Mouse (Mus musculus) liver, embryonic 11.5 days (tissue): ENCODE results near the gene Cd47. TPM values are rescaled to one million over a fixed set of nuclear protein-coding genes. Genes with fewer than 3 reads are reported as not detected.

ENCODE experiments used
- ATAC-seq: fragments of 200-750 bp; cut with Nextera tagmentation; replicated peaks from 2 replicates; pipeline ENCODE4 v1.8.0; 2017; ENCODE audit warnings: moderate number of reproducible peaks, mild to moderate bottlenecking, moderate TSS enrichment, moderate library complexity; ENCODE audit not compliant: low FRiP score
- DNase-seq: peaks from one replicate; pipeline ENCODE4 v3.0.0-alpha.2; 2017; ENCODE audit warnings: low spot score
- H3K27ac ChIP-seq: fragments of 300-500 bp; sonication (generic); 2 replicates; pipeline ENCODE4 v1.5.1; 2014; ENCODE audit warnings: mild to moderate bottlenecking, low read depth, low read length, control low read depth
- H3K27me3 ChIP-seq: fragments of 300-500 bp; sonication (generic); replicated peaks from 2 replicates; pipeline ENCODE4 v1.6.1; 2014; ENCODE audit warnings: low read length, mixed read lengths; ENCODE audit not compliant: control insufficient read depth, insufficient read depth
- H3K36me3 ChIP-seq: fragments of 300-500 bp; sonication (generic); 2 replicates; pipeline ENCODE4 v1.6.1; 2014; ENCODE audit warnings: mild to moderate bottlenecking, low read length, moderate library complexity, mixed read lengths; ENCODE audit not compliant: control insufficient read depth, insufficient read depth
- H3K4me1 ChIP-seq: fragments of 300-500 bp; sonication (generic); replicated peaks from 2 replicates; pipeline ENCODE4 v1.6.1; 2014; ENCODE audit warnings: low read length, mixed read lengths; ENCODE audit not compliant: control insufficient read depth, insufficient read depth
- H3K4me2 ChIP-seq: fragments of 300-500 bp; sonication (generic); 2 replicates; pipeline ENCODE4 v1.6.1; 2014; ENCODE audit warnings: mild to moderate bottlenecking, control low read depth, moderate library complexity
- H3K4me3 ChIP-seq: fragments of 300-500 bp; sonication (generic); 2 replicates; pipeline ENCODE4 v1.5.1; 2014; ENCODE audit warnings: low read depth, low read length, control low read depth
- H3K9ac ChIP-seq: fragments of 300-500 bp; sonication (generic); 2 replicates; pipeline ENCODE4 v1.6.1; 2014; ENCODE audit warnings: low read depth, low read length, control low read depth
- H3K9me3 ChIP-seq: fragments of 300-500 bp; sonication (generic); 2 replicates; pipeline ENCODE4 v1.6.1; 2016; ENCODE audit warnings: low read length, inconsistent platforms, mixed read lengths; ENCODE audit not compliant: control insufficient read depth
- WGBS: fragments of 180-500 bp; shearing (Covaris S2); extraction: QIAGEN DNeasy Blood & Tissue Kit; methylation state at CpG from one replicate; pipeline ENCODE4 v1.1.7; 2014; 5-methylcytosine and 5-hydroxymethylcytosine counted together
- polyA plus RNA-seq: library from polyadenylated mRNA; unstranded; fragments of >200 nt; fragmentation: Nextera tagmentation; extraction: Ambion mirVana; gene quantifications from 2 replicates; pipeline ENCODE4 v1.2.1, GENCODE M21; 2014

Cd47 gene
- polyA plus RNA-seq, 1 experiment from 2014 or later, result 261 TPM

DNA sequence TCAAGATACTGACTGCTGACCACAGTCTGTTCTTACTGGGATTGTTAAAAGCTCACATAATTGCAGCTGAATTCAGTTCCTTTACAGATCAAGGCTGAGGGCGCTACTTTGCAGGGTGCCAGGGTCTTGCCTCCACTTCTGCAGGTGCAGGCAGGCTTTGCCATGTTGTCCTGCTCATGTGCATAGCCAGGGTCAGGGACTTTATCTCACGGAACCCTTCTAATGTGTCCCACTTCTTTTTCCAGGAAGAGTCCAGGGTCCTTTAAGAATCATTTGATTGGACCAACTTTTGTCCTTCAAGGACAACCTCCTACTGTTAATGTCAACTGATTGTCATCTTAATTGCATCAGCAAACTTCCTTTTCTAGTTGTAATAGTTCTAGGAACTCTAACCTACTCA is 77.7 kb downstream of the Cd47 start:
- Histone ChIP-seq H3K4me3 (no peak overlapping the region), H3K36me3 (no peaks in the 10 kb centered on the region; the same call in 1 of the 2 replicates), H3K9ac (no peak overlapping the region), H3K4me2 (no peak overlapping the region), H3K27ac (no peak overlapping the region), H3K9me3 (no peaks in the 10 kb centered on the region), H3K27me3 (no peaks in the 10 kb centered on the region), H3K4me1 (peaks cover 23% of the 10 kb centered on the region)
- ATAC-seq (no peak), DNase-seq (no peak)
- WGBS, result 83% methylated on average over 2 of the region's 2 CpGs

DNA sequence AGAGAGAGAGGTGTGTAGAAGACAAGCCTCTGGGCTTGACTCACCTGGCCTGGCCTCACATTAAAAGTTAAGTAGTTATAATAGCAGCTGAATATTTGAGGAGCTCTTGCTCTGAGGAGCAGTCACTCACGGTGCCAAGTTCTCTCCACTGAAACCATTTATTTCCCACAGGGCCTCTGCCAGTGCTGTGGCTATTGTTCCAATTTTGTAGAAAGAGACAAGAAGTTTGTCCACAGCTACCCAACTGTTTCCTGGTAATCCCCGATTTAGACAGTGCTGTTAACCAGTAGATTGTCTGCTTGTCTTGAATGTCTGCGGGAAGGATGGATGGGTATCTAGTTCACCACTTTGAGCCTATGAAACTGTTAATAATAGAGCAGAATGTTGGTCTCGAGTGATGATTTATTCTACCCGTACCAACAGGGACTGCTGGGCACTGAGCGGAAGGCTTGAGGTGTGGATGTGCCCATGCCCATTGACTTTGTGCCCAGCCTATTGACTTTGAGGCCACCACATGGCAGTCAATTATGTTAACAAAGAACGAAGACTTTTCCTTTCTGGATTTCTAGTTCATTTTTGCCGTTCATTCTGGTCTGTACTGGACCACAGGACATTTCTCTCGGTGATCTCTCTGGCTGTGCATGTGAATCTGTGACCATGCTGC is 86.2 kb downstream of the Cd47 start:
- WGBS, result 91% methylated on average over 9 of the region's 9 CpGs

DNA sequence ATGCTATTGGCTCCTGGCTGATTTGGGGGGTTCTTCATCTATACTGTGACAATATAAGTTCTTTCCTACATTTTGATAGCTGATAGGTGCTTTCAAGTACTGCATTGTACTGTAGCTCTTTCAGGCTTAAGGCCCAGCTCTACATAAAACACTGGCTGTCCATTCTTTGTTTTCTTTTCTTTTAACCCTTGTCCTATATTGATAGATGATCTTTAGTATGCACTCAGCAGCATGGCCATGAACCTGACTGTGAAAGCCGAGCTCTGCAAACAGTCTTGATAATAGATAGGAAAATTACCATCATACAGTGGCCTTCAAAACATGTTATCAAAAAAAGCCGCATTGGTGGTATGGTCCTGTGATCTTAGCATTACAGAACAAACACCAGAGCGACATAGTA is 87.0 kb downstream of the Cd47 start:
- Histone ChIP-seq H3K9me3 (peaks cover 5% of the 10 kb centered on the region), H3K4me3 (no peak overlapping the region), H3K27me3 (no peaks in the 10 kb centered on the region), H3K4me2 (no peak overlapping the region), H3K9ac (no peak overlapping the region), H3K36me3 (peaks cover 25% of the 10 kb centered on the region; the same call in 1 of the 2 replicates), H3K27ac (no peak overlapping the region), H3K4me1 (peaks cover 9% of the 10 kb centered on the region; the same call in 1 of the 2 replicates)
- DNase-seq, result no peak
- WGBS, result 75% methylated on average over 3 of the region's 3 CpGs
- no peak for ATAC-seq

More for the DNA sequence above, 86.2 kb downstream of the Cd47 start:
- H3K27ac ChIP-seq, result no peak overlapping the region
- H3K4me1 ChIP-seq, result peaks cover 10% of the 10 kb centered on the region
- no peak overlapping the region for H3K9ac ChIP-seq
- no peak overlapping the region for H3K4me2 ChIP-seq
- H3K36me3 ChIP-seq, result peaks cover 21% of the 10 kb centered on the region; the same call in 1 of the 2 replicates
- H3K4me3 ChIP-seq, result no peak overlapping the region
- H3K9me3 ChIP-seq, result no peaks in the 10 kb centered on the region
- DNase-seq (no peak), ATAC-seq (no peak)
- no peaks in the 10 kb centered on the region for H3K27me3 ChIP-seq

DNA sequence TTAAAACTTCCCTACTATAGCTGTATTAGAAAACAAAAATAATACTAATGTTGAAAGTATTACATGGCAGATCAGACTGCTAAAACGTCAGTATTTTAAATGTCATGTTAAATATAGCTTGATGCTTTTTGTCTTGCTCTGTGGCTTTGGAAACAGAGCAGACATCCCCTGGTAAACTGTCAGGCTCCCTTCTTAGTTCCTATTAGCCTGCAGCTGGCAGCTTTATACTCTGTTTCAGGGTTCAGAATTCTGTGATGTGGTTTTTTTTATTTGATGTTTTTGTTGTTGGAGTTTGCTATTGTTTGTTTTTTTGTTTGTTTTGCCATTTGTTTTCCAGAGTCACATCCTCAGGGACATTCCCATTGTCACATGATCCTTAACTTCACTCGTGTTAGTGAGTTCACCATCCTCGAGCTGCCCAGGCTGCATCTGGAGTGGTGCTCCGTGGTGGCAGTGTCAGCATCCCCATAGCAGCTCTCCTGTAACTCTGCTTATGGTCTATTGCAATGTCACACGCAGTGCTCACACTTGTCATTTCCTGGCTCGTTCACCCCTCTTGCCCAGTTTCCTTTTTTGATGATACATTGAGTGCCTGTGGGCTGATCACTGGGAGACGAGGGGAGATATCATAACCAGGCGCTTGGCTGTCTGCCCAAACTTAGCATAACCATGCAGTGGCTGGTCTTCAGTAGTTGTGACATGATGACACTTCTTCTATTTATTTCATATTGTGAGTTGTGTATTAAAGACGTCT is 87.7 kb downstream of the Cd47 start:
- no peak overlapping the region for H3K27ac ChIP-seq

DNA sequence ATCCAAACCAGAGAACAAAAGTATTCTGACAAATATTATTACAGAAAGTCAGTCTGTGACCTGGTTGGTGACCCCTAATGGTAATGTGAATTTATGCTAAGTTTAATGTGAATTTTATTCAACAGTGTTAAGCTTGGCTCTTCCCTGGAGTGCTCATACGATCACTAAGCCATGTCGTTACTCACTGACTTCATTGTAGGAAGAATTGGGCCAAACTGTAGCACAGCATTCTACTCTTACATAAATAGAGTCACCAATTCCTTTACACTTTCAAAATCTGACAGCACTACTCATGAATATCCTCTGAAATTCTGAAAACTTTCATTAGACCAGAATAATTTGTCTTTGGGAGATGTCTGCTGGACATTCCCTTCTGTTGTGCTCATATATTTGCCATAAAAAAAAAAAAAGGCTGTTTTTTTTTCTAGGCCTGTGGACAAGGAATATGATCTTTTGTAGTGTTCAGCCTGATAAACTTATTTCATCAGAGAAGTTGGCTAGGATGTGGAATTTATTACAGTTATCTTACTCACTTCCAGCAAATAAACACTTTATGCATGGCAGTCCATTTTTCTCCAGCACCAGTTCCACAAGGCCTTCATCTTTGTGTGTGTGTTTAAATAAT is 88.8 kb downstream of the Cd47 start:
- H3K4me1 ChIP-seq, result peaks cover 9% of the 10 kb centered on the region; the same call in 1 of the 2 replicates
- ATAC-seq, result no peak
- H3K4me2 ChIP-seq, result no peak overlapping the region
- WGBS, result 85% methylated on average over 2 of the region's 2 CpGs
- no peaks in the 10 kb centered on the region for H3K27me3 ChIP-seq
- no peak overlapping the region for H3K27ac ChIP-seq
- no peak overlapping the region for H3K4me3 ChIP-seq
- no peak overlapping the region for H3K9ac ChIP-seq
- peaks cover 27% of the 10 kb centered on the region; the same call in 1 of the 2 replicates for H3K36me3 ChIP-seq
- H3K9me3 ChIP-seq, result peaks cover 6% of the 10 kb centered on the region
- no peak for DNase-seq

More for the DNA sequence above, 87.7 kb downstream of the Cd47 start:
- Histone ChIP-seq H3K4me2 (no peak overlapping the region), H3K4me1 (peaks cover 9% of the 10 kb centered on the region; the same call in 1 of the 2 replicates), H3K27me3 (no peaks in the 10 kb centered on the region), H3K9ac (no peak overlapping the region), H3K4me3 (no peak overlapping the region), H3K9me3 (peaks cover 6% of the 10 kb centered on the region), H3K36me3 (peaks cover 29% of the 10 kb centered on the region; the same call in 1 of the 2 replicates)
- no peak for DNase-seq
- 63% methylated on average over 9 of the region's 9 CpGs for WGBS
- 0 out of 2 replicates have a peak, but pooled peaks have one; percentile 27 for ATAC-seq

DNA sequence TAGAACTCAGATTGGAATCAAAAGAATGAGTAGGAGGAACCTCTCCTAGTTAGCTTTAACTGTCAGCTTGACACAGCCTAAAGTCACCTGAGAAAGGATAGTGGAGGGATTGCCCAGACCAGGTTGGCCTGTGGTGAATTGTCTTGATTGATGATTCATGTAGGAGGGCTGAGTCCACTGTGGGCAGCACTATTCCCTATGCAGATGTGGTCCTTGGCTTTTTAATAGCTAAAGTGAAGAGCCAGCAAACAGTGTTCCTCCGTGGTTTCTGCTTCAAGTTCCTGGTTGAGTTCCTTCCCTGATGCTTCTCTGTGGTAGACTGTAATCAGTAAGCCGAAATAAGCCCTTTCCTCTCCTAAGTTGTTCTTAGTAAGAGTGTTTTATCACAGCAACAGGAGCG is 91.9 kb downstream of the Cd47 start:
- Histone ChIP-seq H3K27ac (no peak overlapping the region), H3K9ac (no peak overlapping the region), H3K9me3 (peaks cover 6% of the 10 kb centered on the region), H3K36me3 (peaks cover 21% of the 10 kb centered on the region; the same call in 1 of the 2 replicates), H3K4me1 (peaks cover 2% of the 10 kb centered on the region; the same call in 1 of the 2 replicates), H3K4me3 (no peak overlapping the region), H3K27me3 (no peaks in the 10 kb centered on the region), H3K4me2 (no peak overlapping the region)
- WGBS, result 89% methylated on average over 3 of the region's 3 CpGs
- DNase-seq, result no peak
- no peak for ATAC-seq

DNA sequence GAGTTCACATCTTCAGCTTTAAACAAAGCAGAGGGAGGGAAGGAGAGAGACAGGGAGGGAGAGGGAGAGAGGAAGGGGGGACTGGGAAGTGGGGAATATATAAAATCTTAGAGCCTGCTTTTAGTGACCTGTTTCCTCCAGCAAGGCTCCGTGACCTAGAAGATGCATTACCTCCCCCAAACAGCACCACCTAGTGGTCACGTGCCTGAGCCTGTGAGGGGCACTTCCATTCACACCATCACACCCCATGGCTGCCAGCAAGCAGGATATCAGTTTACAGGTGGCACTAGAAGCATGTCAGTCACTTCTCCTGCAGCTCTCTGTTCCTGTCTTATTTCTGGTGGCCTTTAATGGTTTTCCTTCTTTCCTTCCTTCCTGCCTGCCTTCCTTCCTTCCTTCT is 92.6 kb downstream of the Cd47 start:
- H3K36me3 ChIP-seq, result peaks cover 21% of the 10 kb centered on the region; the same call in 1 of the 2 replicates
- no peaks in the 10 kb centered on the region; the same call in 1 of the 2 replicates for H3K4me1 ChIP-seq
- no peak overlapping the region for H3K4me3 ChIP-seq
- H3K4me2 ChIP-seq, result no peak overlapping the region
- H3K27ac ChIP-seq, result no peak overlapping the region
- H3K9ac ChIP-seq, result no peak overlapping the region
- H3K27me3 ChIP-seq, result no peaks in the 10 kb centered on the region
- ATAC-seq, result no peak
- no peak for DNase-seq
- peaks cover 6% of the 10 kb centered on the region for H3K9me3 ChIP-seq
- 73% methylated on average over 2 of the region's 2 CpGs for WGBS

DNA sequence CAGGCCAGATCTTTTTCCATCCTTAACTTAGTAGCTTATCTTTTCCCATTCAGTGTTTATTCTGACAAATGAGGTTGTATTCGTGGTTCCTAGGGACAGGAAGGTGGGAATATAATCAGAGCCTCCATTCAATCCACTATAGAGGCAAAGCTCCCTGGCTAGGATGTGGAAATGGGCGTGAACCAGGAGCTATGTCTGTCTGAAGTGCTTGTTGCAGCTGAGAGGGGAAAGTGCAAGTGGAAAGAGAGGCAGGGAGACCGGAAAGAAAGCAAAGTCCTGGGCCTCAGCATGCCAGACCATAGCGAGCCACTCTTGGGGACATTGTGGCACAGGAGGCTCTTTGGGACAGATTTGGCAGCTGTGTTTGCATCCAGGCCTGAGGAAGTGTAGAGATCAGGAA is 94.3 kb downstream of the Cd47 start:
- ATAC-seq (no peak), DNase-seq (no peak)
- H3K4me3 ChIP-seq, result no peak overlapping the region
- no peak overlapping the region for H3K27ac ChIP-seq
- H3K9ac ChIP-seq, result no peak overlapping the region
- peaks cover 26% of the 10 kb centered on the region for H3K36me3 ChIP-seq
- H3K4me1 ChIP-seq, result no peaks in the 10 kb centered on the region
- no peaks in the 10 kb centered on the region for H3K27me3 ChIP-seq
- H3K9me3 ChIP-seq, result peaks cover 6% of the 10 kb centered on the region
- WGBS, result 66% methylated on average over 4 of the region's 4 CpGs
- no peak overlapping the region for H3K4me2 ChIP-seq
